Mouse (Mus musculus): ENCODE measurements at regions not wholly inside any gene's neighbourhood (a gene's known extent, or its start where the extent isn't known, plus 50 kb on each side); places are given as distances from the start of the nearest gene placed in this dataset.

GRCm38 (mm10) chr4:152878401-152878800, 400.7 kb upstream of the Kcnab2 start:
- no peak for DNase-seq (ENCODE audit: extremely low read depth, insufficient read length, low spot score)

- no peak for DNase-seq (ENCODE audit: extremely low read depth, insufficient read length, low spot score)
Observed at GRCm38 (mm10) chr4:152870046-152870445, 392.4 kb upstream of the Kcnab2 start.

DNA sequence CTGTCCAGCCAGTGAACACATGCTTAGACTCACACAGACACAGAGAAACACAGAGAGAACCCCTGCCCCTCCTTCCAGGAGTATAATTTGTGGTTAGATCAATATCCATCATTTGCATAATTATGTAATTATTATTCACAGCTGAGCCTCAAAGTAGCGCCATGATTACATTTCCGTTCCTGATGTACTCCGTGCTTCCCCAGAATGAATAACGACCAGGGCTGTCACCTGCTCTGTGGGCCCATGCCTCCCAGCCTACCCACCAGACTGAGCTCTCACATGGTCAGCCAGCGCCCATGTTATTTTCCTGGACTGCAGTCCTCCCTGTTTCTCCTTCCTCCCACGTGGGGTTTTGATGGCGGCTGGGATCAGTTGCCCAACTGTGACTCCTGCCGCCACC, 388.2 kb upstream of the Kcnab2 start:
- no peak for DNase-seq (ENCODE audit: extremely low read depth, insufficient read length, low spot score)

GRCm38 (mm10) chr4:152862818-152863614, 385.3 kb upstream of the Kcnab2 start:
- DNase-seq (ENCODE audit: extremely low read depth, insufficient read length, low spot score) = no peak

GRCm38 (mm10) chr4:152859161-152859560, 381.5 kb upstream of the Kcnab2 start:
- DNase-seq (ENCODE audit: extremely low read depth, insufficient read length, low spot score) = no peak

DNA sequence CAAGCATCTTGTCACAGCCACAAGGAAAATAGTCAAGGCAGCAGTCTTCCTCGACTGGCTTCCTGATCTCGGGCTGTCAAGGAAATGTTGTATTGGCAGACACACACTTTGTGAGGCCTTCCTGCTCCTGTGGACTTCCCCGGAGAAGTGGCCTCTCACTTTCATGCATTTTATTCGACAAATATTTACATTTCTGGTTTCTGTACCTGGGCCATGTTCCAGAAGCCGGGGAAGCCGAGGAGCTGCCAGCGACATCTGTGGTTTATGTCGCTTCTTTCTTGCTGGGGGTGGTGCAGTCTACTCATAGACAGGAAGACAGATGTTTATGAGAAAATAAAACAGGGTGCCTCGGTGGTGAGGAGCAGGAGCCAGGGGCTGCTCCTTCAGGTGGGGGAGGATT, 372.5 kb upstream of the Kcnab2 start:
- no peak for DNase-seq (ENCODE audit: extremely low read depth, insufficient read length, low spot score)

DNA sequence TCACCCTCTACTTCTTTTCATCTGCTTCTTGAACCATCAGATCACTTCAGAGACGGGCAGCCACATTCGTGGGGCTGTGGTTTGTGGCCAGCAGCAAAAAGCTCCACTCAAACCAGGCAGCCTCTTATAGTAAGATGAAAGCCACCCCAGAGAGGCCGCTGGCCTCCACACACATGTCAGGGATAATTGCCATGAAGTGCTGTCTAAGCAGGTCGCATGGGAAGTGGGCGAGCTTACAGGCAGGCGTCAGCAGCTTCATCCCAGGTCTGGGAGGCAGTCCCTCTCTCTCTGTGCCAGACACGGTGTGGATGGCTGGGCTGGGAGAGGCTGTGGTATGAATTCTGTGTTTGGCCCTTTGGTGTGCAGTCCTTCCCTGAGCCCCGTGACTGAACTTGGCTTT, 358.4 kb upstream of the Kcnab2 start:
- DNase-seq (ENCODE audit: extremely low read depth, insufficient read length, low spot score) = no peak

DNA sequence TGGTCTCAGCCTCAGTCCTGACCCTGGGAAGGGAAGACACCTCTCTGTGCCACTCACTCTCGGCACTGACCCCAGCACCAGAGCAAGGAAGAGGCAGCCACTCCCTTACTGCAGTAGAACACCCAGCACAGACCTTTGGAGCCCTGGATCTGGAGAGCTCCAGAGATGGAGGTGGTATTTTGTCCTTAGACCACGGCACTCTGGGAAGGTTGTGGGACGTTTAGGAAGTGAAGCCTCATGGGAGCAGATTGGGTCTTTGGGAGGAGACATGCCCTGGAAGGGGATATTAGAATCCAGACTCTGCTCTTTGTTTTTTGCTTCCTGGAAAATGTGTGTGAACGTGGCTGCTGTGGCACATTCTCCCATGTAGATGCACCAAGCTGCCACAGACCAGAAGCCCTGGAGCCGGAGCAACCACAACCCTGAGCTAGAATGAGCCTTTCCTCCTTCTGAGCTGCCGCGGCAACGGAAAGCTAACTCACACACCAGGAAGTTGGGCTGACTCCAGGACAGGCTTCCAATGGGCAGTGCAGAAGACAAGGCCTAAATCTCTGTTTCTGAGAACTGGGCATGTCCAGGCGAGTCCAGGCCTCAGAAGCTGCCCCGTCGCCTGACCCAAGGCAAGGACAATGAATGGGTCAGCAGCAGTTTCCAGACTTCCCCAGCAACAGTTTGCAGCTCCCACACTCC, 356.9 kb upstream of the Kcnab2 start:
- DNase-seq (ENCODE audit: extremely low read depth, insufficient read length, low spot score) = no peak

GRCm38 (mm10) chr4:152833411-152834310, 356.0 kb upstream of the Kcnab2 start:
- no peak for DNase-seq (ENCODE audit: extremely low read depth, insufficient read length, low spot score)

DNA sequence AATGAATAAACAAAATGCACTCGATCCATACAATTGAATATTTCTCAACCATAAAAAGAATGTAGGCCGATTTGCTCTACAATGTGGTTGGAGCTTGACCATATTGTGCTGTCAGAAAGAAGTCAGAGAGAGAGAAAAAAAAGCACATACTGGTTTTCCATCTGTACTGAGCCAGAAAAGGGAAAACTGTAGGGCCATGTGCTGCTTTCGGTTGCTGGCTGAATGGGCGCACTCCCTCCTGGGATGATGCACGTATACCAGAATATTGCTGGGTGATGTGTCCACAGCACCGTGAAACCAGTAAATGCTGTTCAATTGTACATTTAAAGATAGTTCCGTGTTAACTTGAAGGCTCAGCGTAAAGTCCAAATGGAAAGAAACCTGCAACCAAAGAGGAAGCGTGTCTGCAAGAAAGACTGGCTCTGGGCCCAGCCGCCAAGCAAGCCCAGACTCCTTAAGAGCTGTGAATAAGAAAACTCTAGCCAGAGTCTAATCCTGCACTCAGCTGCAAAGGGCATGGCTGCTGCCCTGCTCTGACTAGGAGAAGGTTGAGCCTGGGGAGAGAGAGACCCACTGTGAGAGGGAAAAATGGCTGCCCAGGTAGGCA, 355.2 kb upstream of the Kcnab2 start:
- DNase-seq (ENCODE audit: extremely low read depth, insufficient read length, low spot score) = no peak

DNA sequence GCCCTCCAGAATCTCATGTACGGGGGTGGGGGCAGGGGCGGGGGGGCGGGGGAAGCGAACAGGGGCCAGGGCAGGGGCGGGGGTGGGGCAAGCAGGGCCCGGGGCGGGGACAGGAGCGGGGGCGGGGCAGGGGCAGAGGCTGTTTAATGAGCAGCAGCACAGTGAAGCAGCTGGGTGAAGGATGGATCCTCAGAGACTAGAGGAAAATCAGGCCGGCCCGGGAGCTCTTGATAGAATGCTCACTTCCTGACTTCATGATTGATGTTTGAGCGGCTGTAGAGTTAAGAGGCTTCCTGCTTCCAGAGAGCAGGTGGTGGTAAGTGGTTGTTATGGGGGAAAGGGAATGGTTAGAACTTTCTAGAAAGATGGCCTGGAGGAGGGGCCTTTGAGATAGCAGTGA, 347.5 kb upstream of the Kcnab2 start:
- no peak for DNase-seq (ENCODE audit: extremely low read depth, insufficient read length, low spot score)

DNA sequence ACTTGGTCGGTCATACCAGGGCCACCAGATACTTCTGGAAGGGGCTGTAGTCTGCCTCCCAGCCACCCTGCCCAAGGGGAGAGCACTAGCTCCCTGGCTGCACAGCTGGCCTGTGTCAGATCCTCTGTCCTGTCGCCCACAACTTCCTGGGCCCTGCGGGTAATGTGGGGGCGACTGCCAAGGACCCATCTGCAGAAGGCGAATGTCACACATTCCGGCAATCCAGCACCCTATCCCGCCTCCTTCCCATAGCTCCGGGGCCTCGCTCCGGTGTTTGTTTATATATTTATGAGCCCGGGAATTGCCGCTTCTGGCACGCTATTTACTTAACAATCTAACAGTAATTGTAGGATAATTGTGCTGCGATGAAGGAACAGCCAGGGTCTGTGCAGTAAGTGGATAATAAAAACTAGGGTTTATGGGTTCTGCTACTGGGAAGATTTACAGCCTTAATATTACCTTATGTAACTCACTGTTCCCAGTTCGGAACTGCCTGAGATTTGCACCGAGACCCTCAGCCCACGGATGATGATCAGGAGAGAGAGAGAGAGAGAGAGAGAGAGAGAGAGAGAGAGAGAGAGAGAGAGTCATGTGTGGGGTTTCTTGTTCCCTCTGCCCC, 338.6 kb upstream of the Kcnab2 start:
- DNase-seq (ENCODE audit: extremely low read depth, insufficient read length, low spot score) = no peak

GRCm38 (mm10) chr4:152806611-152807010, 328.9 kb upstream of the Kcnab2 start:
- no peak for DNase-seq (ENCODE audit: extremely low read depth, insufficient read length, low spot score)

- DNase-seq (ENCODE audit: extremely low read depth, insufficient read length, low spot score) = no peak
Observed at GRCm38 (mm10) chr4:152799392-152799791, 321.7 kb upstream of the Kcnab2 start.

- no peak for DNase-seq (ENCODE audit: extremely low read depth, insufficient read length, low spot score)
Observed at GRCm38 (mm10) chr4:152788431-152788830, 310.8 kb upstream of the Kcnab2 start.

GRCm38 (mm10) chr4:152784972-152785371, 307.3 kb upstream of the Kcnab2 start:
- no peak for DNase-seq (ENCODE audit: extremely low read depth, insufficient read length, low spot score)

GRCm38 (mm10) chr4:152779526-152779925, 301.9 kb upstream of the Kcnab2 start:
- no peak for DNase-seq (ENCODE audit: extremely low read depth, insufficient read length, low spot score)

GRCm38 (mm10) chr4:152775801-152776200, 298.1 kb upstream of the Kcnab2 start:
- no peak for DNase-seq (ENCODE audit: extremely low read depth, insufficient read length, low spot score)

- DNase-seq (ENCODE audit: extremely low read depth, insufficient read length, low spot score) = no peak
Observed at GRCm38 (mm10) chr4:152771386-152771785, 293.7 kb upstream of the Kcnab2 start.

GRCm38 (mm10) chr4:152767372-152767771, 289.7 kb upstream of the Kcnab2 start:
- DNase-seq (ENCODE audit: extremely low read depth, insufficient read length, low spot score) = no peak

Data from 3134 (cell line).